Mouse (Mus musculus): ENCODE measurements around the gene Mmd2.
A peak's percentile ranks its signal among the peaks of the same experiment; 100 is the strongest.

Gene Mmd2

GRCm38 (mm10) chr5:142608989-142609325, 357 bp upstream of the Mmd2 start:
- DNase-seq (ENCODE audit: extremely low spot score, low read depth, low spot score), result no peak

GRCm38 (mm10) chr5:142605288-142605687, 3.3 kb downstream of the Mmd2 start:
- no peak for DNase-seq (ENCODE audit: extremely low spot score, low read depth, low spot score)

- no peak for DNase-seq (ENCODE audit: extremely low spot score, low read depth, low spot score)
These were observed 4.2 kb downstream of the Mmd2 start for GRCm38 (mm10) chr5:142604379-142604778.

- no peak for DNase-seq (ENCODE audit: extremely low spot score, low read depth, low spot score)
These were observed 10.8 kb downstream of the Mmd2 start for GRCm38 (mm10) chr5:142597648-142598390.

GRCm38 (mm10) chr5:142596723-142597122, 11.9 kb downstream of the Mmd2 start:
- no peak for DNase-seq (ENCODE audit: extremely low spot score, low read depth, low spot score)

GRCm38 (mm10) chr5:142595698-142596097, 12.9 kb downstream of the Mmd2 start:
- no peak for DNase-seq (ENCODE audit: extremely low spot score, low read depth, low spot score)

- DNase-seq (ENCODE audit: extremely low spot score, low read depth, low spot score), result no peak
These were observed 17.5 kb downstream of the Mmd2 start for GRCm38 (mm10) chr5:142590953-142591616.

GRCm38 (mm10) chr5:142583616-142584126, 24.9 kb downstream of the Mmd2 start:
- no peak for DNase-seq (ENCODE audit: extremely low spot score, low read depth, low spot score)

- peak; percentile 49 for DNase-seq (ENCODE audit: extremely low spot score, low read depth, low spot score)
These were observed 27.1 kb downstream of the Mmd2 start for GRCm38 (mm10) chr5:142581517-142581916.

- no peak for DNase-seq (ENCODE audit: extremely low spot score, low read depth, low spot score)
These were observed 30.4 kb downstream of the Mmd2 start for GRCm38 (mm10) chr5:142578192-142578591.

- no peak for DNase-seq (ENCODE audit: extremely low spot score, low read depth, low spot score)
These were observed 31.8 kb downstream of the Mmd2 start for GRCm38 (mm10) chr5:142576832-142577231.

- DNase-seq (ENCODE audit: extremely low spot score, low read depth, low spot score), result no peak
These were observed 34.1 kb downstream of the Mmd2 start for GRCm38 (mm10) chr5:142574323-142575057.

GRCm38 (mm10) chr5:142564606-142565005, 44.0 kb downstream of the Mmd2 start:
- no peak for DNase-seq (ENCODE audit: extremely low spot score, low read depth, low spot score)

GRCm38 (mm10) chr5:142560261-142560660, 48.3 kb downstream of the Mmd2 start:
- DNase-seq (ENCODE audit: extremely low spot score, low read depth, low spot score), result no peak

- DNase-seq (ENCODE audit: extremely low spot score, low read depth, low spot score), result peak; percentile 67
These were observed 51.1 kb downstream of the Mmd2 start for GRCm38 (mm10) chr5:142557397-142558067.

- no peak for DNase-seq (ENCODE audit: extremely low spot score, low read depth, low spot score)
These were observed 51.9 kb downstream of the Mmd2 start for GRCm38 (mm10) chr5:142556721-142557120.

GRCm38 (mm10) chr5:142555866-142556265, 52.7 kb downstream of the Mmd2 start:
- DNase-seq (ENCODE audit: extremely low spot score, low read depth, low spot score), result no peak

- peak; percentile 69 for DNase-seq (ENCODE audit: extremely low spot score, low read depth, low spot score)
These were observed 57.6 kb downstream of the Mmd2 start, which contains the start of gene Radil for GRCm38 (mm10) chr5:142550706-142551652. Radil (minus strand) TSS chr5:142551098.

- peak; percentile 37 for DNase-seq (ENCODE audit: extremely low spot score, low read depth, low spot score)
These were observed 58.5 kb downstream of the Mmd2 start for GRCm38 (mm10) chr5:142549961-142550705.

Measured in hindlimb bud, embryonic 11.5 days (tissue).